Mouse (Mus musculus): ENCODE data around the gene Eipr1. TPM values are rescaled to one million over a fixed set of nuclear protein-coding genes. Genes with fewer than 3 reads are reported as not detected.
"Not testable (repeated sequence)": the region's sequence is repeated elsewhere in the genome, so short reads cannot be mapped to it uniquely, and the experiment has no call there.

Gene Eipr1
- polyA plus RNA-seq, 1 experiment from 2014 or later, result 24.9 TPM

GRCm38 (mm10) chr12:28724366-28724765 lies 27.2 kb upstream of the Eipr1 start:
- Histone ChIP-seq H3K36me3 (ENCODE audit: control insufficient read depth, insufficient read depth) (peaks cover 24% of the 10 kb centered on the region), H3K27ac (ENCODE audit: low read length) (no peak overlapping the region), H3K4me2 (ENCODE audit: low read depth, low read length) (no peak overlapping the region)

GRCm38 (mm10) chr12:28726204-28726603 lies 25.4 kb upstream of the Eipr1 start:
- Histone ChIP-seq H3K27ac (ENCODE audit: low read length) (no peak overlapping the region), H3K36me3 (ENCODE audit: control insufficient read depth, insufficient read depth) (peaks cover 14% of the 10 kb centered on the region), H3K4me1 (ENCODE audit: control insufficient read depth, insufficient read depth, low read length) (no peaks in the 10 kb centered on the region), H3K4me2 (ENCODE audit: low read depth, low read length) (no peak overlapping the region), H3K9ac (ENCODE audit: low read length) (no peak overlapping the region), H3K4me3 (ENCODE audit: low read length) (no peak overlapping the region), H3K27me3 (ENCODE audit: control insufficient read depth, insufficient read depth, low read length) (no peaks in the 10 kb centered on the region), H3K9me3 (replicated peaks; ENCODE audit: control insufficient read depth, low read length) (no peaks in the 10 kb centered on the region)
- ATAC-seq (replicated peaks; ENCODE audit: extremely low read depth, insufficient read depth, low FRiP score), result no peak
- 86% methylated on average over 4 of the region's 4 CpGs for WGBS

More at GRCm38 (mm10) chr12:28724366-28724765, 27.2 kb upstream of the Eipr1 start:
- no peaks in the 10 kb centered on the region for H3K9me3 ChIP-seq (replicated peaks; ENCODE audit: control insufficient read depth, low read length)
- no peak overlapping the region for H3K4me3 ChIP-seq (ENCODE audit: low read length)
- WGBS, result 85% methylated on average over 3 of the region's 3 CpGs
- no peak for ATAC-seq (replicated peaks; ENCODE audit: extremely low read depth, insufficient read depth, low FRiP score)
- no peaks in the 10 kb centered on the region for H3K4me1 ChIP-seq (ENCODE audit: control insufficient read depth, insufficient read depth, low read length)
- H3K9ac ChIP-seq (ENCODE audit: low read length), result no peak overlapping the region
- H3K27me3 ChIP-seq (ENCODE audit: control insufficient read depth, insufficient read depth, low read length), result no peaks in the 10 kb centered on the region

- Histone ChIP-seq H3K4me2 (ENCODE audit: low read depth, low read length) (no peak overlapping the region), H3K9me3 (replicated peaks; ENCODE audit: control insufficient read depth, low read length) (no peaks in the 10 kb centered on the region), H3K27ac (ENCODE audit: low read length) (no peak overlapping the region), H3K4me3 (ENCODE audit: low read length) (no peak overlapping the region), H3K36me3 (ENCODE audit: control insufficient read depth, insufficient read depth) (peaks cover 8% of the 10 kb centered on the region; the same call in 1 of the 2 replicates), H3K9ac (ENCODE audit: low read length) (no peak overlapping the region), H3K4me1 (ENCODE audit: control insufficient read depth, insufficient read depth, low read length) (no peaks in the 10 kb centered on the region), H3K27me3 (ENCODE audit: control insufficient read depth, insufficient read depth, low read length) (no peaks in the 10 kb centered on the region)
- WGBS, result 84% methylated on average over 5 of the region's 5 CpGs
- no peak for ATAC-seq (replicated peaks; ENCODE audit: extremely low read depth, insufficient read depth, low FRiP score)
Observed at GRCm38 (mm10) chr12:28727061-28727460, 24.5 kb upstream of the Eipr1 start.

GRCm38 (mm10) chr12:28732631-28733030 lies 19.0 kb upstream of the Eipr1 start:
- no peak for ATAC-seq (replicated peaks; ENCODE audit: extremely low read depth, insufficient read depth, low FRiP score)
- H3K4me2 ChIP-seq (ENCODE audit: low read depth, low read length), result no peak overlapping the region
- H3K36me3 ChIP-seq (ENCODE audit: control insufficient read depth, insufficient read depth), result peaks cover 33% of the 10 kb centered on the region
- no peaks in the 10 kb centered on the region for H3K4me1 ChIP-seq (ENCODE audit: control insufficient read depth, insufficient read depth, low read length)
- no peak overlapping the region for H3K4me3 ChIP-seq (ENCODE audit: low read length)
- peaks cover 4% of the 10 kb centered on the region; the same call in 1 of the 2 replicates for H3K9me3 ChIP-seq (replicated peaks; ENCODE audit: control insufficient read depth, low read length)
- no peaks in the 10 kb centered on the region for H3K27me3 ChIP-seq (ENCODE audit: control insufficient read depth, insufficient read depth, low read length)
- H3K27ac ChIP-seq (ENCODE audit: low read length), result no peak overlapping the region
- 80% methylated on average over 8 of the region's 8 CpGs for WGBS
- H3K9ac ChIP-seq (ENCODE audit: low read length), result no peak overlapping the region

- not testable (repeated sequence) for H3K27ac ChIP-seq (ENCODE audit: low read length); H3K4me2 ChIP-seq (ENCODE audit: low read depth, low read length); H3K27me3 ChIP-seq (ENCODE audit: control insufficient read depth, insufficient read depth, low read length); H3K4me1 ChIP-seq (ENCODE audit: control insufficient read depth, insufficient read depth, low read length); ATAC-seq (replicated peaks; ENCODE audit: extremely low read depth, insufficient read depth, low FRiP score); H3K9ac ChIP-seq (ENCODE audit: low read length); H3K4me3 ChIP-seq (ENCODE audit: low read length); H3K9me3 ChIP-seq (replicated peaks; ENCODE audit: control insufficient read depth, low read length)
- WGBS, result 90% methylated on average over 6 of the region's 6 CpGs
- peaks cover 32% of the 10 kb centered on the region for H3K36me3 ChIP-seq (ENCODE audit: control insufficient read depth, insufficient read depth)
Observed at GRCm38 (mm10) chr12:28733520-28734245, 17.9 kb upstream of the Eipr1 start.

- peaks cover 4% of the 10 kb centered on the region; the same call in 1 of the 2 replicates for H3K9me3 ChIP-seq (replicated peaks; ENCODE audit: control insufficient read depth, low read length)
- no peaks in the 10 kb centered on the region for H3K4me1 ChIP-seq (ENCODE audit: control insufficient read depth, insufficient read depth, low read length)
- no peak overlapping the region for H3K4me3 ChIP-seq (ENCODE audit: low read length)
- WGBS, result 97% methylated on average over 1 of the region's 1 CpGs
- no peaks in the 10 kb centered on the region for H3K27me3 ChIP-seq (ENCODE audit: control insufficient read depth, insufficient read depth, low read length)
- peaks cover 30% of the 10 kb centered on the region for H3K36me3 ChIP-seq (ENCODE audit: control insufficient read depth, insufficient read depth)
- H3K4me2 ChIP-seq (ENCODE audit: low read depth, low read length), result no peak overlapping the region
- H3K27ac ChIP-seq (ENCODE audit: low read length), result no peak overlapping the region
- ATAC-seq (replicated peaks; ENCODE audit: extremely low read depth, insufficient read depth, low FRiP score), result no peak
- no peak overlapping the region for H3K9ac ChIP-seq (ENCODE audit: low read length)
Observed at GRCm38 (mm10) chr12:28734271-28734670, 17.3 kb upstream of the Eipr1 start.

- H3K9me3 ChIP-seq (replicated peaks; ENCODE audit: control insufficient read depth, low read length), result peaks cover 4% of the 10 kb centered on the region; the same call in 1 of the 2 replicates
- H3K4me1 ChIP-seq (ENCODE audit: control insufficient read depth, insufficient read depth, low read length), result no peaks in the 10 kb centered on the region
- H3K36me3 ChIP-seq (ENCODE audit: control insufficient read depth, insufficient read depth), result peaks cover 28% of the 10 kb centered on the region
- 90% methylated on average over 3 of the region's 3 CpGs for WGBS
- H3K27ac ChIP-seq (ENCODE audit: low read length), result no peak overlapping the region
- no peak overlapping the region for H3K9ac ChIP-seq (ENCODE audit: low read length)
- ATAC-seq (replicated peaks; ENCODE audit: extremely low read depth, insufficient read depth, low FRiP score), result no peak
- H3K4me3 ChIP-seq (ENCODE audit: low read length), result no peak overlapping the region
- H3K4me2 ChIP-seq (ENCODE audit: low read depth, low read length), result no peak overlapping the region
- no peaks in the 10 kb centered on the region for H3K27me3 ChIP-seq (ENCODE audit: control insufficient read depth, insufficient read depth, low read length)
Observed at GRCm38 (mm10) chr12:28735293-28735692, 16.3 kb upstream of the Eipr1 start.

- ATAC-seq (replicated peaks; ENCODE audit: extremely low read depth, insufficient read depth, low FRiP score), result no peak
- 81% methylated on average over 3 of the region's 3 CpGs for WGBS
- H3K9ac ChIP-seq (ENCODE audit: low read length), result no peak overlapping the region
- no peak overlapping the region for H3K4me2 ChIP-seq (ENCODE audit: low read depth, low read length)
- no peaks in the 10 kb centered on the region; the same call in 1 of the 2 replicates for H3K4me1 ChIP-seq (ENCODE audit: control insufficient read depth, insufficient read depth, low read length)
- H3K9me3 ChIP-seq (replicated peaks; ENCODE audit: control insufficient read depth, low read length), result no peaks in the 10 kb centered on the region
- H3K27ac ChIP-seq (ENCODE audit: low read length), result no peak overlapping the region
- H3K27me3 ChIP-seq (ENCODE audit: control insufficient read depth, insufficient read depth, low read length), result no peaks in the 10 kb centered on the region
- H3K36me3 ChIP-seq (ENCODE audit: control insufficient read depth, insufficient read depth), result peaks cover 32% of the 10 kb centered on the region
- no peak overlapping the region for H3K4me3 ChIP-seq (ENCODE audit: low read length)
Observed at GRCm38 (mm10) chr12:28743328-28743727, 8.3 kb upstream of the Eipr1 start.

GRCm38 (mm10) chr12:28750021-28750633 lies 1.5 kb upstream of the Eipr1 start, which contains the start of gene Trappc12:
Trappc12 (minus strand) TSS chr12:28750472.
- peak within 1 kb of the TSS; percentile 98 for H3K4me2 ChIP-seq (ENCODE audit: low read depth, low read length)
- ATAC-seq (replicated peaks; ENCODE audit: extremely low read depth, insufficient read depth, low FRiP score), result peak; percentile 87
- no peaks in the 10 kb centered on the region for H3K9me3 ChIP-seq (replicated peaks; ENCODE audit: control insufficient read depth, low read length)
- peaks cover 12% of the 10 kb centered on the region for H3K4me1 ChIP-seq (ENCODE audit: control insufficient read depth, insufficient read depth, low read length)
- peaks cover 20% of the 10 kb centered on the region for H3K36me3 ChIP-seq (ENCODE audit: control insufficient read depth, insufficient read depth)
- H3K27ac ChIP-seq (ENCODE audit: low read length), result peak within 1 kb of the TSS; percentile 68
- H3K4me3 ChIP-seq (ENCODE audit: low read length), result peak within 1 kb of the TSS; percentile 78
- H3K27me3 ChIP-seq (ENCODE audit: control insufficient read depth, insufficient read depth, low read length), result no peaks in the 10 kb centered on the region
- H3K9ac ChIP-seq (ENCODE audit: low read length), result peak within 1 kb of the TSS; percentile 85
- 1% methylated on average over 41 of the region's 41 CpGs for WGBS
